Mouse (Mus musculus): ENCODE measurements at regions not wholly inside any gene's neighbourhood (a gene's known extent, or its start where the extent isn't known, plus 50 kb on each side); places are given as distances from the start of the nearest gene placed in this dataset.

- TF ChIP-seq CTCF (IDR thresholded peaks at IDR 0.05; ENCODE audit: low read depth) (no peak), EP300 (optimal IDR thresholded peaks at IDR 0.05) (no peak)
Measured at GRCm38 (mm10) chr2:50462378-50462777, 165.8 kb upstream of the Mmadhc start.
